Mouse (Mus musculus) adrenal gland, postnatal 25 days (tissue): ENCODE results near the gene Adam8. TPM values are rescaled to one million over a fixed set of nuclear protein-coding genes. Genes with fewer than 3 reads are reported as not detected.

ENCODE experiments used
- DNase-seq: peaks from one replicate; pipeline ENCODE4 v3.0.0; 2021; ENCODE audit warnings: mixed read lengths
- total RNA-seq: library from RNA; stranded (reverse); gene quantifications from 2 replicates; pipeline ENCODE4 v1.2.3, GENCODE M21; 2021

Adam8 gene
- total RNA-seq, 1 experiment from 2014 or later = 2.1 TPM

DNA sequence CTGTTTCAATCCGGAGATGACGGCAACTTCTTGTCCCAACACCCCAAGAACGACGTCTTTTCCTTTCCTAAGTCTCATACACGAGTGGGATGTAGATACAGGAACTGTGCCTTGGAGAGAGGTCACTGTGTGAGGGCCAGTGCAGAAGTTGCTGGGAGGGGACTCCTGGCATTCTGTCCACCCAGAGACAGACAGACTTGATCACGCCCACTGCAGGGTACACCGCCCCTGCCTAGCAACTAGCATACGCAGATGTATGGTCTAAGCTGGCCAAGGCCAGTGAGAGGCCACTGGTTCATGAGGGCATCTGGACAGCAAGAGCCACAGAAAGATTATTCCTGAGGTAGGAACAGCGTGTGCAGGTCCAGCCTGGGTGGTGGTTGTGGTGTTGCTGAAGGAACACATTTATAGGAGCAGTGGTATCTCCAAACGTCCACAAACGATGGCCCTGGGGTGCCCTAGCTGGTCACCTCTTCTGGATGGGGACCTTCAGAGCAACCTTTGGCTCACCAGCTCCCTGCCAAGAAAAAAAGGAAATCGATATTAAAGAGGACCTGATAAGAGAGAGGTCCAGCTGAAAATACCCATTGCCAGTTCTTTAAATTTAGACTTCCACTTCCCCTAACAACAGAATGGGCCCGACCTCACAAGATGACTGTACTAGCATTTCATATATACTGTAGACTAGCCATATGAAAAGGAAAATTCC is 13.2 kb downstream of the Adam8 start:
- DNase-seq = no peak

- peak; percentile 88 for DNase-seq
Measured at GRCm38 (mm10) chr7:139978278-139978892, 14.0 kb downstream of the Adam8 start, which contains the start of gene 6430531B16Rik. TSS of gene 6430531B16Rik (minus strand) at chr7:139978755.

GRCm38 (mm10) chr7:139975471-139975870 is 16.9 kb downstream of the Adam8 start:
- DNase-seq = no peak

DNA sequence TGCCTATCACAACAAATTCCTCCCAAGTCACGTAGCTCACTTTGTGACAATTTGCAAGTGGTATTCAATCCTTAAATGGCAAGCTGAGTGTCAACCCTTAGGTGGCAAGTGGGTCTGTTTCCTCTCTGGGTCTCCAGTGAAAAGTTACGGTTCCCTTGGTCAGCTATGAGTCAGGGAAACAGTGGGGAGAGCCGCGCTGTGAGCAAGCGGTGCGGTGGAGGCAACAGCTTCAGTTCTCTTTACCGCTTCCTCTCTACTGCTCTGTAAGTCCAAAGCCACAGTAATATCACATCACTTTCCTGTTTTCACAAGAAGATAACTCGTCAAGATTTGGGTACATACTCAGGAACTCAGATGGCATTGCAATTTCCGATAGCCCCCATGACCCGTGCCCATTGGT is 18.1 kb downstream of the Adam8 start:
- no peak for DNase-seq

- no peak for DNase-seq
Measured at GRCm38 (mm10) chr7:139972923-139973331, 19.4 kb downstream of the Adam8 start.

DNA sequence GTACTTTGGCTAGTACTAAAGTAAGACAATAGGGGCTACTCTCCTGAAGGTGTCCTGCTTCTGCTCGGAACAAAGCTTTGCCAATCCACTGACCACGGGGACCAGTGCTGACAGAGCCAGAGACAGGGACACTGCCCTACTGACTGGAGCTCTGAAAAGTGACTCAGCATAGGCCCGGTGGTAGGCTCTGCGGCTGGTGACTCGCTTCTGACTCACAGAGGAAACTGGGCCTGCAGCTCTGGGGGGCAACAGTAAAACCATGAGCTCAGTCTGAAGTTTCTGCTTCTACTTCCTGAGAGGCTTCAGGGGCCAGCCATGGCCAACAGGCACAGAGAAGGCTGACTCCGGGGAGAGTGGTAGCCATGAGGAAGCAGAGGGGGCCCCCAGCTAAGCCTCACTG is 20.9 kb downstream of the Adam8 start:
- peak; percentile 49 for DNase-seq

GRCm38 (mm10) chr7:139970979-139971378 is 21.4 kb downstream of the Adam8 start:
- DNase-seq = no peak

- DNase-seq = no peak
Measured at GRCm38 (mm10) chr7:139970216-139970919, 22.0 kb downstream of the Adam8 start.

GRCm38 (mm10) chr7:139969348-139970130 is 22.8 kb downstream of the Adam8 start:
- peak; percentile 78 for DNase-seq

DNA sequence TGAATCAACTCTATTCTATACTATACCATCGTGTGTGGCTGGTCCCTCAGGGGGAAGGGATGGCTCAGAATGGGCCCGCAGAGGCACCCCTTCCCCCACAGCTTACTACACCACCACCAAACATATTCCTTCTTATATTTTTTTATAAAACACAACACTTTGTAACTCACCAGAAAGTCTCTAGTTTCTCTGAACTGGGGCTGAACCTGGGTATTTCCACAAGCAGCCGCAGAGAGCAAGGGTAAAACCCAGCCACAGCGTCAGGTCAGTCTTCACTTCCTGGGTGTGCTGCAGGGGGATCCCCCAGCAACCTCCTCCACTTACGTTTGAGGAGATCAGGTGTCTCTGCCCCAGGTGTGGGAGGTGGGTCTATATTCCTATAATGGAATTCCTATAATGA is 23.9 kb downstream of the Adam8 start:
- no peak for DNase-seq

DNA sequence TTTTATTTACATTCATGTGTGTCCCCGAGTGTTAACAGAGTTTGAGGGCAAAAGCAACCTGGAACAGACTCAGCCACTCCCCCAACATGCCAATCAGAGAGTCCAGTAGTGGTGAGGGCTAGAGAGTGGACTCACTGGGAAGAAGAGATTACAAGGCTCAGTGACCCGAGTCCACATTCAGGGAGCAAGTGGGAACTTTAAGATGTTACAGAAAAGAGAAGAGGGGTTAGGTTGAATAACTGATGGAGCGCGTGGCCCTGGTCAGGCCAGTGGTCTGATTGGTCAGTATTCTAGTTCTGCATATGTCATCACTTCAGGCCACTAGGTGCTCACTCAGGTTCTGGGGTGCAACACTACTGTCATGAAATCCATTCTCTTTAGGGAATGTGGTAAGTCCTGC is 25.2 kb downstream of the Adam8 start:
- no peak for DNase-seq

DNA sequence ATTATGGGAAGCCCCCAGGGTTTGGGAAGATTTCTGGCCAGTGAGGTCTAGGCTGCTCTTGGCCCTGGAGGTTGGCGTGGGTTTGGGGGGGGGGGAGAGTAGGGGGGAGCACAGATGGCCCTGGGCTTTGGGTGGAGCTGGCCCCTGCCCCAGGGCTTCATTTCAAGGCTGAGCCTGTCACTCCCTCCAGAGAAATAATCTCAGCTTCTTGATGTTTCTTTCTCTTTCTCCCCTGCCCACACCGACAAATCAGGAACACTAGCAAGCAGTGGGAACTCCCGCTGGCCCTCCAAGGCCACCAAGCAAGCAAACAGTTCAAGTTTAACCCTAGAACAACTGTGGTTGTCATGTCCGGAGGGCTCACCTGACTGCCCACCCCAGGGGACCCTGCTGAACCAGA is 28.5 kb downstream of the Adam8 start:
- no peak for DNase-seq

DNA sequence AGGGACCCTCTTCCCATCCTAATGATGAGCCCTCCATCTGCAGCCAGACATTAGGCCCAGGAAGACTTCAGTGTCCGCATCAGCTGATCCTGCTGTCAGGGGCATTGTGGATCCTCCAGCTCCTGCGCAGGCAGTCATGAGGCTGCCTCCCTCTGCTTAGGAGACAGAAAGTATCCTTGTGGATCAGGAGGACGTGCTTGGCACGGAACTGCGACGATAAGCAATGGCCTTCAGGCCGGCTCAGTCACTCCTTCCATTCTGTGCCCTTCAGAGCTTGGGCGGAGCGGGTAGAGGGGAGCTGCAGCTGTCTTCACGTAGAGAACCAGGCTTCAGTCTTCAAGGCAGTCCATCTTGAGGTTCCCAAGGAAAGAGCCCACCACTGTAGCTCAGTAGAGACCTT is 31.2 kb downstream of the Adam8 start:
- peak; percentile 68 for DNase-seq

DNA sequence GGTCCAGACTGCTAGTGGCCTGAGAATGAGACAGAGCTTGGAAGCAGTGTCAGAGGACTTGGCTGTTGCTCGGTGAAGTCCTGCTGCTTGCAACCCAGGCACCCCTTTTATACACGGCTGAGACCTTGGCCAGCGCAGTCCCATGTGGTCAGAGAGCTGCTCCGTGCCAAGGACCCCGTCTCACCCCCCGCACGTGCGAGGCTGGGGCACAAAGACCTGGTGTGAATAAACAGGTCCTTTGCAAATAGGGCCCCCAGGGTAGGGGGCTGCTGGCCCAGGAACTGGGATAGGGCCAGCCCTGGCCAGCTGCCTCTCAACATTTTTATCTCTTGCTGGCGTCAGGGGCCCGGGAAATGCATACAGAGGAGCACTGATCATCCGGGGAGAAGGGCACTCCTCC is 34.4 kb downstream of the Adam8 start:
- DNase-seq = peak; percentile 49

- DNase-seq = no peak
Measured at GRCm38 (mm10) chr7:139957437-139957836, 34.9 kb downstream of the Adam8 start.

DNA sequence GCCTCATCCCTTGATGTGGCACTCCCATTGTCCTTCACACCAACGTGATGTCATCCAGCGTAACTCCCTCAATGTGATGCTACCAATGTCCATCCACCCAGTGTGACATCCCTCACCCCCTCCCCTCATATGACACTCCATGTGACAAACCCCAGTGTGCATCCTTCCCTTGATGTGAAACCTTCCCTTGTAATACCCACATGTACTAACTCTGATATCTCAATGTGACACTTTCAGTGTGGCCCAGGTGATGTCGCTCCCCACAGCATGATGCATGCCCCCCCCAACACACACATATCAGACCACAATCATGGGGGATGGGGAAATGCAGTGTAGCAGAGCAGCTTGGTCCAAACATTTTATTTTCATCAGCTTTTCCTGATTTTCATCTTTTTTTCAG is 35.7 kb downstream of the Adam8 start:
- no peak for DNase-seq

DNA sequence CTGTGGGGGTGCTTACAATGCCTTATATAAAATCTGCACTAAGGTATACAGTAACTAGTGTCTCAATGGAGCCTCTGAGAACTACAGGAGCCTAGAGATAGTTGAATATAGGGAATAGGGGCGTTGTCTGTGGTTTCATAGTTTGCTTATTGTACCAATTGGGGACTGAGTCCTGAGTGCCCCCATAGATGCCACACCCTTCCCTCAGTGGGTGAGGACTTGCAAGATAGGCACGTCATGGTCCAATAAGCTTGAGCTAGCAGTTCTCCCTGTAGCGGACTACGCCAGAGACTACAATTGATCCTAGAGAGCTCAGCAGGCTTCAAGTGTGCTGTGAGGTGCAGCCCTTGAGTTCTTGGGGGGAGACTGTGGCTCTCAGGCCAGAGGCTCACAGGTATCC is 36.9 kb downstream of the Adam8 start:
- no peak for DNase-seq

DNA sequence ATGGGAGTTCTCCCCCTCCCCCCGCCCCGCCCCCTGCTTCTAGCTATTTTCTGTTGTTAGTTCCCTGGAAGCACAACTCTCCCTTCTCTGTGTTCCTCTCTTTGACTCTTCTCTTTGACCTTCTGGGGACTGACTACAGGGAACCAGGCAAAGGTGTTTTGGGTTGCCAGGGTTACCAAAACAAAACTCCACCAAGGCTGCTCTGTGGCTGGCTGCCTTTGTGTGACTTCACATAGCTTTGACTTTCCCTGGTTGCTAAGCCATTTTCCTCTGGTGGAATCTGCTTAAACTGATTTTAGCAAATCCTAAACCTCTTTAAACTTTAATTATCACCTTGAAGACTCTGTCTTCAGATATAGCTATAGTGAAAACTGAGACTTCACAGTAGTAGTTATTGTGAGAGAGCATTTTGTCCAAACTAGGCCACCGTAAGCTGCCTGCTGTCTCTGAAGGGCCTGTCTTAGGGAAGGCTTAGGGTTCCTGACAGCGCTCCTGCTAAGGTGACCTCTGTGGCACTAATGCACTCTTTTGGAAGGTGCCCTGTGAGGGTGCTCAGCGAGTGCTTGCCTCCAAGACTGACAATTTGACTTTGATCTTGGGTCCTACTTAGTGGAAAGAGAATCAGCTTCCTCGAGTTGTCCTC is 40.2 kb downstream of the Adam8 start:
- no peak for DNase-seq

- DNase-seq = no peak
Measured at GRCm38 (mm10) chr7:139951079-139951478, 41.3 kb downstream of the Adam8 start.

DNA sequence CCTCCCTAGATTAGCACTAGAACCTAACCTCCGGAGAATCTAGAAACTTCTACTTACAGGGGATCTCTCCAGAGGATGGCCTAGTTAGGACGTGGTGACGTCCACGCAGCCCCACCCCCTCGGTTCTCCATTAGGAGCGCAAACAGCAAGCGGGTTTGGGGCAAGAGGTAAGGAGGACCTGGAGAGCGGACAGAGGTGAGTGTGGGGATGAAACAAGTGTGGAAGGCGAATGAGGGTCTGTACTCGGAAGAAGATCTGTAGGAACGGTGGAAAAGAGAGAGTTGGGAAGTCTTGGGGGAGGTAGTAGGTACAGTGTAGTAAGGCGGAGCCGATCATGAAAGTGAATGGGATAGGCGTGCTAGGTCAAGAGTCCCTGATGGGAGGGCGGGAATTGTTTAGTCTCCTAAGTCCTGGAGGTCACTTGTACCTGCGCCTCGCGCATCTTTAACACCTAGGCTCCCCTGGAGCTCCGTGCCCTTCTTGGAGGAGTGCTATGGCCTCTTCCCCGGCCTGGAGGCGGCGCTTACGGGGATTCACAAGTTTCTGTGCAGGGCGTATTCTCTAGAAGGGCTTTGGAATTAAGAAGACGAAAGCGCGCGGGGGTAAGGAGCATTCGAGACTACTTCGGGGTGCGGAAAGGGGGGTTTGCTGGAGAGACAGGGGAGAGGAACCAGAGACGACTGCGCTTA is 41.9 kb downstream of the Adam8 start:
- peak; percentile 66 for DNase-seq

- peak; percentile 53 for DNase-seq
Measured at GRCm38 (mm10) chr7:139949893-139950282, 42.5 kb downstream of the Adam8 start.

GRCm38 (mm10) chr7:139946032-139946431 is 46.3 kb downstream of the Adam8 start:
- no peak for DNase-seq
